Mouse (Mus musculus): ENCODE measurements around the gene Cpt2.

Cpt2 gene

GRCm38 (mm10) chr4:107921152-107921695 lies 2.2 kb downstream of the Cpt2 start:
- no peak for DNase-seq (ENCODE audit: low spot score in 2 of 2)

- DNase-seq (ENCODE audit: low spot score in 2 of 2), result no peak
Measured at GRCm38 (mm10) chr4:107920336-107920735, 3.1 kb downstream of the Cpt2 start.

- DNase-seq (ENCODE audit: low spot score in 2 of 2), result no peak
Measured at GRCm38 (mm10) chr4:107910020-107910419, 13.4 kb downstream of the Cpt2 start.

GRCm38 (mm10) chr4:107906561-107906960 lies 16.8 kb downstream of the Cpt2 start:
- no peak for DNase-seq (ENCODE audit: low spot score in 2 of 2)

- DNase-seq (ENCODE audit: low spot score in 2 of 2), result no peak
Measured at GRCm38 (mm10) chr4:107904252-107904651, 19.2 kb downstream of the Cpt2 start.

GRCm38 (mm10) chr4:107900206-107900605 lies 23.2 kb downstream of the Cpt2 start:
- DNase-seq (ENCODE audit: low spot score in 2 of 2), result no peak

GRCm38 (mm10) chr4:107899211-107899927 lies 24.0 kb downstream of the Cpt2 start:
- no peak for DNase-seq (ENCODE audit: low spot score in 2 of 2)

GRCm38 (mm10) chr4:107892663-107893062 lies 30.7 kb downstream of the Cpt2 start:
- DNase-seq (ENCODE audit: low spot score in 2 of 2), result no peak

- peak; percentile 97 to 98 for DNase-seq (ENCODE audit: low spot score in 2 of 2)
Measured at GRCm38 (mm10) chr4:107889731-107890432, 33.5 kb downstream of the Cpt2 start, which contains the start of gene 0610037L13Rik. TSS of gene 0610037L13Rik (plus strand) at chr4:107889813.

GRCm38 (mm10) chr4:107889385-107889730 lies 34.1 kb downstream of the Cpt2 start:
- no peak for DNase-seq (ENCODE audit: low spot score in 2 of 2)

GRCm38 (mm10) chr4:107886371-107886770 lies 37.0 kb downstream of the Cpt2 start:
- no peak for DNase-seq (ENCODE audit: low spot score in 2 of 2)

- DNase-seq (ENCODE audit: low spot score in 2 of 2), result no peak
Measured at GRCm38 (mm10) chr4:107881631-107882030, 41.8 kb downstream of the Cpt2 start.

GRCm38 (mm10) chr4:107879254-107880050 lies 44.0 kb downstream of the Cpt2 start, which contains the start of gene Magoh:
TSS of gene Magoh (plus strand) at chr4:107879755.
- DNase-seq (ENCODE audit: low spot score in 2 of 2), result peak; percentile 97 to 98

GRCm38 (mm10) chr4:107864866-107865265 lies 58.5 kb downstream of the Cpt2 start:
- no peak for DNase-seq (ENCODE audit: low spot score in 2 of 2)

GRCm38 (mm10) chr4:107858995-107859394 lies 64.4 kb downstream of the Cpt2 start:
- DNase-seq (ENCODE audit: low spot score in 2 of 2), result no peak

GRCm38 (mm10) chr4:107856958-107857686 lies 66.3 kb downstream of the Cpt2 start:
- peak in 1 of 2 experiments; percentile 40 for DNase-seq (ENCODE audit: low spot score in 2 of 2)

Data from right cerebral cortex, postnatal 10 days (tissue).